In genomic region chr12:49401119-49401795, GRCm38 (mm10) we compare ENCODE assay signal across 8 mouse cellular contexts. TPM values are rescaled to one million over a fixed set of nuclear protein-coding genes. Genes with fewer than 3 reads are reported as not detected.
A peak's percentile ranks its signal among the peaks of the same experiment; 100 is the strongest.
DNase-seq lines count a peak whose midpoint lies in the region; ATAC-seq and TF ChIP-seq lines count a peak whose summit lies in the region.

No protein-coding gene starts in this region.

- H3K36me3 ChIP-seq in ES-Bruce4 (ENCODE audit: control insufficient read depth, insufficient read depth, low read length, poor library complexity, severe bottlenecking) = no peaks in the 10 kb centered on the region
- H3K36me3 ChIP-seq in forebrain, embryonic 14.5 days (ENCODE audit: control insufficient read depth, insufficient read depth, low read length) = 0 out of 2 replicates have a peak, but pooled peaks cover 16% of the 10 kb centered on the region
- H3K36me3 ChIP-seq in neural tube, embryonic 11.5 days (ENCODE audit: control insufficient read depth, insufficient read depth, low read length) = no peaks in the 10 kb centered on the region

- no peak for TF ChIP-seq CTCF in gastrocnemius, adult 2 months (IDR thresholded peaks at IDR 0.05)
- no peak for TF ChIP-seq CTCF in ES-Bruce4 (IDR thresholded peaks at IDR 0.05; ENCODE audit: low read depth, low read length)

- H3K9ac ChIP-seq in ES-Bruce4 (ENCODE audit: low read depth, poor library complexity, severe bottlenecking) = peak overlapping the region; percentile 58
- peak overlapping the region; percentile 99 for H3K9ac ChIP-seq in forebrain, embryonic 14.5 days (ENCODE audit: low read length)
- H3K9ac ChIP-seq in neural tube, embryonic 11.5 days (ENCODE audit: low read length) = peak overlapping the region; percentile 45

- WGBS in forebrain, embryonic 14.5 days = under 1% methylated on average over 51 of the region's 68 CpGs
- under 1% methylated on average over 68 of the region's 68 CpGs for WGBS in neural tube, embryonic 11.5 days

- intact Hi-C loops in gastrocnemius, adult 2 months (cut with DNase I) = no loop called here

- peak overlapping the region; percentile 84 for H3K4me2 ChIP-seq in forebrain, embryonic 14.5 days (ENCODE audit: low read length)
- peak overlapping the region; percentile 85 for H3K4me2 ChIP-seq in neural tube, embryonic 11.5 days (ENCODE audit: low read depth)

- DNase-seq in gastrocnemius, adult 2 months = no peak
- DNase-seq in gastrocnemius, adult 18-20 months (ENCODE audit: low spot score) = no peak
- peak; percentile 92 for DNase-seq in forebrain, embryonic 14.5 days (ENCODE audit: low spot score)
- peak; percentile 41 to 55 for DNase-seq in layer of hippocampus, postnatal 25 days (ENCODE audit: extremely low spot score in 1 of 2, low spot score in 1 of 2)
- peak; percentile 73 for DNase-seq in neural tube, embryonic 11.5 days (ENCODE audit: low spot score)
- DNase-seq in natural killer cell, adult 2 months (ENCODE audit: low spot score in 2 of 2) = no peak

- TF ChIP-seq POLR2A in ES-Bruce4 (IDR thresholded peaks at IDR 0.05; ENCODE audit: insufficient read depth, low read length) = no peak

- no peaks in the 10 kb centered on the region for H3K9me3 ChIP-seq in ES-Bruce4 (replicated peaks; ENCODE audit: control insufficient read depth, insufficient read depth, low read length, poor library complexity, severe bottlenecking)
- H3K9me3 ChIP-seq in forebrain, embryonic 14.5 days (replicated peaks; ENCODE audit: control insufficient read depth, low read length) = no peaks in the 10 kb centered on the region
- no peaks in the 10 kb centered on the region for H3K9me3 ChIP-seq in neural tube, embryonic 11.5 days (ENCODE audit: control insufficient read depth, low read length)

- peak overlapping the region; percentile 57 for H3K4me3 ChIP-seq in gastrocnemius, adult 2 months
- peak overlapping the region; percentile 62 for H3K4me3 ChIP-seq in ES-Bruce4 (ENCODE audit: low read depth, low read length)
- H3K4me3 ChIP-seq in forebrain, embryonic 14.5 days (ENCODE audit: low read depth, low read length) = peak overlapping the region; percentile 55
- H3K4me3 ChIP-seq in neural tube, embryonic 11.5 days (ENCODE audit: low read depth, low read length) = peak overlapping the region; percentile 40

- TF ChIP-seq EP300 in ES-Bruce4 (IDR thresholded peaks at IDR 0.05; ENCODE audit: insufficient read depth, low read depth, low read length) = no peak

- ATAC-seq in forebrain, embryonic 14.5 days = peak; percentile 45
- peak; percentile 59 for ATAC-seq in neural tube, embryonic 11.5 days (ENCODE audit: insufficient read depth, low FRiP score, low TSS enrichment)
- ATAC-seq in inflammation-experienced regulatory T-cells, adult 6 months = no peak

- H3K4me1 ChIP-seq in ES-Bruce4 (ENCODE audit: control insufficient read depth, insufficient read depth, low read length) = no peaks in the 10 kb centered on the region
- peaks cover 18% of the 10 kb centered on the region for H3K4me1 ChIP-seq in forebrain, embryonic 14.5 days (ENCODE audit: control insufficient read depth, insufficient read depth, low read length)
- peaks cover 3% of the 10 kb centered on the region; the same call in 1 of the 2 replicates for H3K4me1 ChIP-seq in neural tube, embryonic 11.5 days (ENCODE audit: control insufficient read depth, insufficient read depth, low read length)

- H3K27ac ChIP-seq in gastrocnemius, adult 2 months = no peak overlapping the region
- no peak overlapping the region for H3K27ac ChIP-seq in ES-Bruce4 (ENCODE audit: insufficient read depth, low read length)
- peak overlapping the region; percentile 100 for H3K27ac ChIP-seq in forebrain, embryonic 14.5 days (ENCODE audit: low read depth, low read length)
- H3K27ac ChIP-seq in neural tube, embryonic 11.5 days (ENCODE audit: low read depth, low read length) = no peak overlapping the region

- peaks cover 18% of the 10 kb centered on the region for H3K27me3 ChIP-seq in ES-Bruce4 (ENCODE audit: control insufficient read depth, insufficient read depth, low read length, poor library complexity, severe bottlenecking)
- H3K27me3 ChIP-seq in forebrain, embryonic 14.5 days (replicated peaks; ENCODE audit: control insufficient read depth, insufficient read depth, low read length) = no peaks in the 10 kb centered on the region
- peaks cover 60% of the 10 kb centered on the region for H3K27me3 ChIP-seq in neural tube, embryonic 11.5 days (ENCODE audit: control insufficient read depth, insufficient read depth, low read length)

RNA-seq across cellular contexts. Expression of gene Gm43517, which starts 16.3 kb away (rescaled TPM):
- not detected for total RNA-seq in gastrocnemius, adult 2 months (2021)
- not detected for total RNA-seq in gastrocnemius, adult 18-20 months (2021)
- polyA plus RNA-seq in ES-Bruce4 (2011; ENCODE audit: insufficient read depth, insufficient read length, low read depth, missing spikeins) = not detected in 2 replicates
- 2.2 and 3.6 TPM in 2 replicates for polyA plus RNA-seq in forebrain, embryonic 14.5 days (2014; fragmentation: Nextera tagmentation; extraction: Ambion mirVana)
- total RNA-seq in layer of hippocampus, postnatal 25 days (2021) = 10 to 100 TPM in 1 of 2 experiments, 1 to 10 TPM in 1; 7.1 to 13.1 TPM
- not detected in 2 replicates for polyA plus RNA-seq in neural tube, embryonic 11.5 days (2014; fragmentation: Nextera tagmentation; extraction: Ambion mirVana)
- polyA plus RNA-seq in inflammation-experienced regulatory T-cells, adult 6 months (2017; shearing (Covaris generic)) = not detected

RNA-seq across cellular contexts. Expression of gene Foxg1, which starts 18.8 kb away (rescaled TPM):
- not detected for total RNA-seq in gastrocnemius, adult 2 months (2021)
- not detected for total RNA-seq in gastrocnemius, adult 18-20 months (2021)
- polyA plus RNA-seq in ES-Bruce4 (2011; ENCODE audit: insufficient read depth, insufficient read length, low read depth, missing spikeins) = 0.44 and 0.49 TPM in 2 replicates
- polyA plus RNA-seq in forebrain, embryonic 14.5 days (2014; fragmentation: Nextera tagmentation; extraction: Ambion mirVana) = 72.6 and 77.7 TPM in 2 replicates
- 100 to 1,000 TPM; 148 to 181 TPM for total RNA-seq in layer of hippocampus, postnatal 25 days (2021)
- polyA plus RNA-seq in neural tube, embryonic 11.5 days (2014; fragmentation: Nextera tagmentation; extraction: Ambion mirVana) = 0.86 and 1.2 TPM in 2 replicates
- polyA plus RNA-seq in inflammation-experienced regulatory T-cells, adult 6 months (2017; shearing (Covaris generic)) = not detected

Comparison
In these comparisons a context has a peak if more than half of its experiments do, and no peak if none do; other contexts are left out.
1. DNase-seq: peak in forebrain, embryonic 14.5 days (single experiment), layer of hippocampus, postnatal 25 days (2 of 2) and neural tube, embryonic 11.5 days (single experiment); none in gastrocnemius, adult 2 months (single experiment), gastrocnemius, adult 18-20 months (single experiment) and natural killer cell, adult 2 months (0 of 2).
2. H3K9ac ChIP-seq: peak in every context shown above with its lines; median percentile 99 in forebrain, embryonic 14.5 days; 58 in ES-Bruce4; 45 in neural tube, embryonic 11.5 days.
3. RNA of gene Foxg1, which starts 18.8 kb away (polyA plus RNA-seq): 72.6 to 77.7 TPM in forebrain, embryonic 14.5 days; 0.86 to 1.2 TPM in neural tube, embryonic 11.5 days, 0.44 to 0.49 TPM in ES-Bruce4 and not detected in inflammation-experienced regulatory T-cells, adult 6 months; every median in the first group is over 10 times any median in the second.
4. Peak in every context shown above with its lines, with median percentiles within 50 percentile points of each other: H3K4me3 ChIP-seq.